Mouse (Mus musculus): ENCODE results near the gene Zfp592. TPM values are rescaled to one million over a fixed set of nuclear protein-coding genes. Genes with fewer than 3 reads are reported as not detected.
A peak's percentile ranks its signal among the peaks of the same experiment; 100 is the strongest.
"Not testable (repeated sequence)": the region's sequence is repeated elsewhere in the genome, so short reads cannot be mapped to it uniquely, and the experiment has no call there.

The Zfp592 gene
- polyA plus RNA-seq, 1 experiment from 2014 or later, result 10.5 TPM

DNA sequence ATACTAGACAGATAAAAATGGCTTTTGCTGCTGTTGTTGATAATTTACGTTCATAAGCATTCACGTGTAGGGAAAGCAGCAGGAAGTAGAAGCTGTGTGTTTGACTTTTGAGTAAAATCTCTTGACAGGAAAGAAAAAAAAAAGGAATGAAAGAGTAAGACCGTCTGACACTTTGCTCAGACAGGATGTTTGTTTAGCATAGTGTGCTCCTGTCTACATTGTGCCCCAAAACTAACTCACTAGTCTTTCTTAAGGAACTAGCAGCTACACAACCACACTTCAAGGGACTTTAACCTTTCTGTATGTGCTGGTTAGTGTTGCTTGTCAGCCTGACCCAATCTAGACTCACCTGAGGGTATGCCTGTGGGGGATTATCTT is 19.9 kb upstream of the Zfp592 start:
- 80% methylated on average over 3 of the region's 3 CpGs for WGBS
- H3K9me3 ChIP-seq (replicated peaks); H3K4me1 ChIP-seq; H3K27me3 ChIP-seq (ENCODE audit: low read depth, poor library complexity, severe bottlenecking); H3K4me3 ChIP-seq; H3K36me3 ChIP-seq; DNase-seq (ENCODE audit: low spot score); H3K27ac ChIP-seq (replicated peaks): not testable (repeated sequence)

DNA sequence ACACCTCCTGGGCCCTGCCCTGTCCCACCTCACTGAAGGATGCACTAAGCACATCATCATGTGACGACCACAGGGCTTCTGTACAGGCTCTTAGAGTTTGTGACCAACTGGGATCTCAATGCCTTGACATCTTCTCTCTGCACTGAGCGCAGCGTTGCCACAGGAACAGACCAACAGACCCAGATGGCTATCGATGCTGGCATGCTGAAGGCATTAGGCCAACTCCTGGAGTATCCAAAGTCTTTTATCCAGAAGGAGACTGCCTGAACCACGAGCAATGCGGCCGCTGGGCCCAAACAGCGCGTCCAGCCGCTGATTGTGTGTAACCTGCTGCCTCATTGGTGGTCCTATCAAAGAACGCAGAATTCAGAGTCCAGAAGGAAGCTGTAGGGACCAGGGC is 12.9 kb upstream of the Zfp592 start:
- Histone ChIP-seq H3K27me3 (ENCODE audit: low read depth, poor library complexity, severe bottlenecking) (no peaks in the 10 kb centered on the region), H3K4me3 (no peak overlapping the region), H3K9me3 (replicated peaks) (no peaks in the 10 kb centered on the region), H3K27ac (replicated peaks) (no peak overlapping the region), H3K36me3 (no peaks in the 10 kb centered on the region), H3K4me1 (no peaks in the 10 kb centered on the region)
- DNase-seq (ENCODE audit: low spot score), result no peak
- 91% methylated on average over 11 of the region's 11 CpGs for WGBS

DNA sequence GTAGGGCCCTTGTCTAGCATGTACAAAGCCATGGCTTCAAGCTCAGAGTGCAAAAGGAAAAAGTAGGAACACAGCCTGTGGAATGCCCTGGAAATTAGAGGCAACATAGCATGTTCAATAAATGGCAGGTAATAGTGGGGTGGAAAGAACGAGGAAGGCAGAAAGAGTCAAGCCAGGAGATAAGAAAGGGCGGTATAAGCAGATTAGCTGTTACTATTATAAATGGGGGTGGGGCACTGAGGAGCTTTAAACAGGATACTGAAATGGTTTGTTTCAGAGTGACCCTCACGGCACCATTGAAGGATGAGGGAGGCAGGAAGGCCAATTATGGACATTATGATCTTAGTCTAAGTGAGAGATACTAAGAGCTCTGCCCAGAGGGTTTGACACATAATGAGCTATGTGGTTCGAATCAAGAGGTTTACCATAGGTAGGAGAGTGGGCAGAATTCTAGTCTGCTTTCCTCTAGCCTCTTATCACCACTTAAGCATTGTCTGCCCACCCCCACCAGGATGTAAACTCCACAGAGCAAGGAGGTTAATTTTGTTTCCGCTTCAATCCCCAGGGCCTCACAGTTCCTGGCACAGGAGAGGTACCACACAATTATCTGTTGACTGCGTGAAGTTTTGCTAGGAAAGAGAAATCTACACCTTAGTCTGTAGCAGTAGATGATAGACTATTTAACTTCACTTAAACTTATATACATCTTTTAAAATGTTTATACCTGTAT is 6.9 kb upstream of the Zfp592 start:
- Histone ChIP-seq H3K27ac (replicated peaks) (no peak overlapping the region), H3K4me1 (peaks cover 3% of the 10 kb centered on the region), H3K27me3 (ENCODE audit: low read depth, poor library complexity, severe bottlenecking) (no peaks in the 10 kb centered on the region), H3K4me3 (no peak overlapping the region), H3K36me3 (no peaks in the 10 kb centered on the region), H3K9me3 (replicated peaks) (no peaks in the 10 kb centered on the region)
- DNase-seq (ENCODE audit: low spot score), result no peak
- 62% methylated on average over 6 of the region's 6 CpGs for WGBS

DNA sequence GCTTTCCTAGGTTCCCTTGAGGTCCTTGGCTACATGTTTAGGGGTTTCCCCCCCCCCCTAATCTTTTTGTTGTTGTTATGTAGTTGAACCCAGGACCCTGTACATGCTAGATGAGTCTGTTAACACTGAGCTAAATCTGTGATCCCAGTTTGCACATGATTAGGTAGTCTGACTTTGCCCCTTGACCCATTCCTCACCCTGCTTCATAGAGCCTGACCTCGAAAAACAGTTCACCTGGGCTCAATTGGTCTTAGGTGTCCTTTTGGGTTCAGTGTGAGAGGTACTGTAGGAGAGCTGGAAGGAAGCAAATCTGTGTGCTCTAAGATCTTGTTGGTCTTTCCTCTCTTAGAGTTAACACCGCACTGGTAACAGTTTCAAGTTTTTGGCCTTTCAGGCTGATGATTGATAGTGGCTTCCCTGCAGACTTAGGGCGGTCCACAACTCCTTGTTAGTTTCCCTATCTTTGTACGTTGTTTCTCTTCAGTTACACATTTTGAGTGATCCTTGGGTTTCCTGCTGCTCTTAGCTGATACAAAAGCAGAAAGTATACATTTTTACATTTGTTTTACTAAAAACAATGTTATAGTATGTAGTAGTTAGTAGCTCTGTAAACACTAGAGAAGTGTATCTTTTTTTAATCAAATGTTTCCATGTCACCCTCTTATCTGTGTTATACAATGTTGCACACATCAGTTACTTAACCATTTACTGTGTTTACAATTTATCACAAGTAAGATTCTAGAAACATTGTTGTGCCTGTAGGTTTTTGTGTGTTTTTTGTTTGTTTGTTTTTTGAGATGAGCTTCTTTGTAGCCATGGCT is 5.5 kb upstream of the Zfp592 start:
- Histone ChIP-seq H3K27me3 (ENCODE audit: low read depth, poor library complexity, severe bottlenecking) (no peaks in the 10 kb centered on the region), H3K36me3 (no peaks in the 10 kb centered on the region), H3K9me3 (replicated peaks) (no peaks in the 10 kb centered on the region), H3K4me1 (peaks cover 17% of the 10 kb centered on the region), H3K27ac (replicated peaks) (no peak overlapping the region), H3K4me3 (no peak overlapping the region)
- 87% methylated on average over 4 of the region's 4 CpGs for WGBS
- no peak for DNase-seq (ENCODE audit: low spot score)

DNA sequence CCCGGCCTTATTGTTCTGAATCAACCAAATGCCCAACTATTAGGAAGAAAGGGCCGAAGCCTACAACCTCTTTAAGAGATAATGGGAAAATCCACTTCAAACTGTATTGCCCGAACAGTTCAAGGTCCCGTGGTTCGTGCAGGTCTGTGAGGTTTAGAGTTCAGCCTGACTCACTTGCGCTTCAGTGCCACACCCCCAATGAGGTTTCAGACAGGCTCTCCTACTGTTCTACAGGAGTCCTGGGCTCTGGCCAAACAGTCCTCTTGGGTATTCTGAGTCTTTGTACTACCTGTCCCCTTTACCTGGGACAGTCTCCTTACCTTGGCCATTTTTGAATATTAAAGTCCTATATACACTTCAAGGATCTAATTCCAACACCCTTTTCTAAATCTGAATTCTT is 3.2 kb upstream of the Zfp592 start:
- H3K27me3 ChIP-seq (ENCODE audit: low read depth, poor library complexity, severe bottlenecking), result no peaks in the 10 kb centered on the region
- no peak for DNase-seq (ENCODE audit: low spot score)
- WGBS, result 93% methylated on average over 6 of the region's 6 CpGs

DNA sequence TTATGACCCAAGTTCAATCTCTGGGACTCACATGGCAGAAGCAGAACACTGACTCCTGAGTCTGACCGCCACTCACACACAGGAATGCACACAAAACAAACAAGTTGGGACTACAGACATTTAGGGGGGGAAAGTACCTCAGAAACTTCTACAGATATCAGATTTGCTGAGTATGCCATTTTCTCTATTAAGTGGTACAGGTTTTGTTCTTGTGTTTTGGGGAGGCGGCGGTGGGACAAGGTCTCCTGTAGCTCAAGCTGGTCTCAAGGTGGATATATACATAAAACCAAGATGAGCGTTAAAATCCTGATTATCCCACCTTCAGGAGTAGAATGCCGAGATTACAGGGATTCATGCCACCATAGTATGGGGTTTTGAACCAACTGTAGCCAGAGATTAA is 1.9 kb upstream of the Zfp592 start:
- 90% methylated on average over 5 of the region's 5 CpGs for WGBS
- Histone ChIP-seq H3K4me1 (peaks cover 37% of the 10 kb centered on the region), H3K4me3 (peak overlapping the region; percentile 93; the same call in 1 of the 2 replicates), H3K36me3 (no peaks in the 10 kb centered on the region), H3K27ac (replicated peaks) (no peak overlapping the region), H3K9me3 (replicated peaks) (no peaks in the 10 kb centered on the region), H3K27me3 (ENCODE audit: low read depth, poor library complexity, severe bottlenecking) (no peaks in the 10 kb centered on the region)
- DNase-seq (ENCODE audit: low spot score), result no peak

More for the DNA sequence above, 3.2 kb upstream of the Zfp592 start:
- no peak overlapping the region for H3K4me3 ChIP-seq
- peaks cover 29% of the 10 kb centered on the region for H3K4me1 ChIP-seq
- no peaks in the 10 kb centered on the region for H3K36me3 ChIP-seq
- H3K9me3 ChIP-seq (replicated peaks), result no peaks in the 10 kb centered on the region
- no peak overlapping the region for H3K27ac ChIP-seq (replicated peaks)

DNA sequence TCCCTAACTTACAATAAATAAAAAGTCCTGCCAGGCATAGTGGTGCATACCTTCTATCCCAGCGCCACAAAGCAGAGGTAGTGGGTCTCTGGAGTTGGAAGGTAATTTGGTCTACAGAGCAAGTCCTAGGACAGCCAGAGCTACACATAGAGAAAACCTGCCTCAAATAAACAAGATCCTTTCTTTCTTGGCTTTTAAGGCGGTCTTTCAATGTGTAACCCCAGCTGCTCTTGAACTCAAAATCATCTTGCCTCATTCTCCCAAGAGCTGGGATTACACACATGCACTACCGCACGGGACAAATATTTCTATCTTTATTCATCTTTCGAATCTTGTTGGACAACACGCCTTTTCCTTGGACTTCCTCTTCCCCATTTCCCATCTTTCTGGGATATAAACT is 1.4 kb upstream of the Zfp592 start:
- Histone ChIP-seq H3K9me3 (replicated peaks) (no peaks in the 10 kb centered on the region), H3K36me3 (no peaks in the 10 kb centered on the region), H3K27ac (replicated peaks) (peak overlapping the region; percentile 99), H3K27me3 (ENCODE audit: low read depth, poor library complexity, severe bottlenecking) (no peaks in the 10 kb centered on the region), H3K4me1 (peaks cover 37% of the 10 kb centered on the region), H3K4me3 (peak overlapping the region; percentile 93)
- no peak for DNase-seq (ENCODE audit: low spot score)
- 87% methylated on average over 6 of the region's 6 CpGs for WGBS

DNA sequence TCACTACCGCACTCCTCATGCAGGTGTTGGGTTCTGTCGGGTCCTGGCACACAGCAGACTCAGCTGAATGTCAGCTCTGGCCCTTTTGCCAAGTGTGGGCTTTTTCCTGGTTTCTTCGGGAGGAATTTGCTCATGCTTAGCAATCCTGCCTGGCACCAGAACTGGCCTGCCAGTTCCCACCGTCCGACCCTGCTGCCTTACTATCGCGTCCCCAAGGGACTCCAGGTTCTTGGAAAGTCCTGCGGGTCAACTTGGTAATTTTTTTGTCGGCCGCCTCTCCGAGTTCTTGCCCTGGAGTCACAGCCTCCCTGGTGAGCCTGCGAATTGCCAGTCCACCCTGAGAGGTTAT is 876 bp upstream of the Zfp592 start:
- H3K4me1 ChIP-seq, result peaks cover 37% of the 10 kb centered on the region
- H3K27ac ChIP-seq (replicated peaks), result peak overlapping the region; percentile 99
- no peak for DNase-seq (ENCODE audit: low spot score)
- H3K9me3 ChIP-seq (replicated peaks), result no peaks in the 10 kb centered on the region
- H3K4me3 ChIP-seq, result peak overlapping the region; percentile 93
- H3K27me3 ChIP-seq (ENCODE audit: low read depth, poor library complexity, severe bottlenecking), result no peaks in the 10 kb centered on the region
- no peaks in the 10 kb centered on the region for H3K36me3 ChIP-seq
- 3% methylated on average over 12 of the region's 12 CpGs for WGBS

DNA sequence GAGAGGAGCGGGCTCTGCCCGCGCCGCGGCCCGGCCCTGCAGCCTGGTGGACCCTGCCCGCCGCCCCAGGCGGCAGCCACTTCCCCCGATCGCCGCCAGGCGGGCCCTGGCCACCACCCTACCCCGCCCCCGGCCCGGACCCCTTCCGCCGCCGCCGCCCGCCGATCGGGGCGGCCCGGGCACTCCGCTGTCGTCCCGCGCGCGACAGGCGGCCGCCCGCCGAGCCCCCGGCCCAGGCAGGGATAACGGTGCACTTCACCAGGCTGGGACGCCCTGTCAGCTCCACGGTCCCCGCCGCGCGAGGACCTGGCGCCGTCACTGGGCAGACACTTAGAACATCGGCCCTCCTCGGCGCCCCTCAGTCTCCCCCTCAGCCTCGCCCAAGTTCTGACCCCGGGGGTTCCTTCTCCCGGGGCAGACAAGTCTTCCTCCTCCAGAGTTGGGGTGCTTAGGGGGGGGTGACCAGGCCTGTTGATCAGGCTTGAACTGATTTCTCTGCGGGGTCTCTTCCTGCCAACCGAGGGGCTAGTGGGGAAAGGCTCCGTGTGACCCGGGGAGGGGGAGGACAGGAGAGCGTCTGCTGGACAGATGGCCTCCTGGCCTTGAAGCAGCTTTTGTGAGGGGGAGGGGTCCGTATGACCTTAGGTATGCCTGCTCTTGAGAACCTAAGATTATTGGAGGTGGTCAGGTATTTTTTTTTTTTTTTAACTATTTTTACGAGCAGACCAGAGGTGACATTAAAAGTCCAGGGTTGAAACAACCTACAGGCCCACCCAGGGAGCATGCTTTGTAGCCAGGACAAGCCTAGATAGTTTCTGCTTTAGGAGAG is 567 bp downstream of the Zfp592 start:
- no peaks in the 10 kb centered on the region for H3K9me3 ChIP-seq (replicated peaks)
- H3K27me3 ChIP-seq (ENCODE audit: low read depth, poor library complexity, severe bottlenecking), result no peaks in the 10 kb centered on the region
- peak; percentile 87 for DNase-seq (ENCODE audit: low spot score)
- peak overlapping the region; percentile 93 for H3K4me3 ChIP-seq
- peak overlapping the region; percentile 99 for H3K27ac ChIP-seq (replicated peaks)
- H3K36me3 ChIP-seq, result no peaks in the 10 kb centered on the region
- H3K4me1 ChIP-seq, result peaks cover 37% of the 10 kb centered on the region
- under 1% methylated on average over 58 of the region's 58 CpGs for WGBS

DNA sequence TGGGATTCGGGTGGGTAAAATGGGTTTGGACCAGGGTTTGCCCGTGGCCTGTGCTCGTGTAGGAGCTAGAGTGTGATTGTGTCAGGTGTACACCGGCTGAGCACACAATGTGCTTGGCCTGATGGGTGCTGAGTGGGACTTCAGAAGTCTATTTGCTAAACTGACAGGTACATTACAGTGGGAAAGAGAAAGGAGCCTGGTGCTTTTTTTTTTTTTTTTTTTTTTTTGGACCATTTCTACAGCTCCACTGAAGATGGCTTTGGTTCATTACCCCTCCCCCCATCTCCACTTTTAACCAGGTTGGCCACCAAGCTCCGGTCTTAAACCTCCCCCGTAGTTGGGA is 1.2 kb downstream of the Zfp592 start:
- H3K27ac ChIP-seq (replicated peaks), result peak overlapping the region; percentile 99
- H3K4me1 ChIP-seq, result peaks cover 37% of the 10 kb centered on the region
- WGBS, result 57% methylated on average over 6 of the region's 6 CpGs
- peak overlapping the region; percentile 93 for H3K4me3 ChIP-seq
- no peaks in the 10 kb centered on the region for H3K36me3 ChIP-seq
- H3K27me3 ChIP-seq (ENCODE audit: low read depth, poor library complexity, severe bottlenecking), result no peaks in the 10 kb centered on the region
- DNase-seq (ENCODE audit: low spot score), result no peak
- no peaks in the 10 kb centered on the region for H3K9me3 ChIP-seq (replicated peaks)

DNA sequence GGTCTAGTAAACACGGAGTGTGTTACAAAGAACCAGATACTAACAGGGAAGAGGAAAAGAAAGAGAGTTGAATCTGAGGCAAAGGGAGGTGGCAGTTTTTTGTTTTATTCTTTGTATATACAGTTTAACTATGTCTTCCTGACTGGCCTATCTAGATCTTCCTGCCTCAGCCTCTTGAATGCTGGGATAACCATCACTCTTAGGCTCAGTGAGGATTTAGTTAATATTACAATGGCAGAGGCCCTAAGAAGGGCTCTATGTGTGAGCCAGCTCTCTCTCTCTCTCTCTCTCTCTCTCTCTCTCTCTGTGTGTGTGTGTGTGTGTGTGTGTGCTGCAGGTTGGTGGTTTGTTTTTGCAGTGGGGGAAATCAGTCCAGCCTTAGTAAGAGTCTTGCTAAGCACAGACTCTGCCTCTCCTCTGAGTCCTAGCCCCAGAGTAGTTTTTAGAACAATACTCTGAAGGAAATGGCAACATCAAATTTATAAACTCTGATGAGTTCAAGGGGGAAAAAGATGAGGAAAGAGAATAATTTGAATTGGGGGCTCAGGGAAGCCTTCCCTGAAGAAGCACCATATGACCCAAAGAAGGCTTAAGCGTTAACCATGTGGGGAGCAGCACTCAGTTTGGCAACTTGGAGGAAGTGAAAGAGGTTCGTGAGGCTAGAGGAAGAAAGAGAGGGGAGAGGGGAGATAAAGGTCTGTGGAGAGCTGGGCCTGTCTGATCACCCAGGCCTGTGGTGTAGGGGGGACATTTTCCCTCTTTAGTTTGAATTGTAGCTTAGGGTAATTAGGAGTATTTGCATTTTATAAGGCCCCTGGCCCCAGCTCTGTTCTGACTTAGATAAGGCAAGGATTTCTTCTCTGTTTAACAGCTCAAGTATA is 2.0 kb downstream of the Zfp592 start:
- Histone ChIP-seq H3K4me3 (peak overlapping the region; percentile 93; the same call in 1 of the 2 replicates), H3K36me3 (no peaks in the 10 kb centered on the region), H3K27ac (replicated peaks) (no peak overlapping the region), H3K9me3 (replicated peaks) (no peaks in the 10 kb centered on the region), H3K4me1 (peaks cover 37% of the 10 kb centered on the region), H3K27me3 (ENCODE audit: low read depth, poor library complexity, severe bottlenecking) (no peaks in the 10 kb centered on the region)
- DNase-seq (ENCODE audit: low spot score), result no peak
- 71% methylated on average over 3 of the region's 3 CpGs for WGBS

DNA sequence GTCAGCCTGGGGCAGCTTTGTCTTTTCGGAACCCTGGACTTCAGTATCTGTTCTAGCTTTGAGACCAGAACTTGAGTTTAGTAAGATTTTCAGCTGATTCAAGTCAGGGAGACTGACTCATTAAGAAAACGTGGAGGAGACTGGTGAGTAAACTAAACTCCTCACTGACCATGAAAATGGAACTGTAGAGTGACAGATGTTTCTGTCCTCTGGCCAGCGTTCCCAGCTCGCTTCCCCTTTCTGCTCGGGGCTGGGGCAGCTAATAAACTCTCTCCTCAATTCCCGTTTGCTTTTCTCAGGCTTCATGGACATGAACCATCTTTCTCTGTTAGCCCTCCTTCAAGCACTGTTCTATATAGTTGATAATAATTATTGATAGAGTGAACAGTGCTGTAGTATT is 4.3 kb downstream of the Zfp592 start:
- no peak overlapping the region for H3K27ac ChIP-seq (replicated peaks)
- no peak for DNase-seq (ENCODE audit: low spot score)
- H3K4me3 ChIP-seq, result no peak overlapping the region
- H3K9me3 ChIP-seq (replicated peaks), result no peaks in the 10 kb centered on the region
- whole genome bisulfite sequencing, result 83% methylated on average over 6 of the region's 6 CpGs
- no peaks in the 10 kb centered on the region for H3K36me3 ChIP-seq
- peaks cover 31% of the 10 kb centered on the region for H3K4me1 ChIP-seq
- no peaks in the 10 kb centered on the region for H3K27me3 ChIP-seq (ENCODE audit: low read depth, poor library complexity, severe bottlenecking)

Measured in midbrain, embryonic 10.5 days (tissue).